Mouse (Mus musculus) stomach, postnatal 0 days (tissue): ENCODE results near the gene Gpr149. TPM values are rescaled to one million over a fixed set of nuclear protein-coding genes. Genes with fewer than 3 reads are reported as not detected.

Experiments
- ATAC-seq: fragments of 200-750 bp; cut with Nextera tagmentation; 2 replicates; pipeline ENCODE4 v1.8.0; 2017; ENCODE audit not compliant: low FRiP score, low TSS enrichment
- DNase-seq: peaks from one replicate; pipeline ENCODE4 v3.0.0-alpha.2; 2016; ENCODE audit warnings: low spot score
- H3K27ac ChIP-seq: fragments of 300-500 bp; sonication (generic); replicated peaks from 2 replicates; pipeline ENCODE4 v1.5.1; 2014; ENCODE audit warnings: mild to moderate bottlenecking, control low read depth
- H3K27me3 ChIP-seq: fragments of 300-500 bp; sonication (generic); 2 replicates; pipeline ENCODE4 v1.6.1; 2014; ENCODE audit warnings: low read length; ENCODE audit not compliant: control insufficient read depth, insufficient read depth
- H3K36me3 ChIP-seq: fragments of 300-500 bp; sonication (generic); 2 replicates; pipeline ENCODE4 v1.6.1; 2014; ENCODE audit warnings: low read length, mixed read lengths; ENCODE audit not compliant: control insufficient read depth, insufficient read depth
- H3K4me1 ChIP-seq: fragments of 300-500 bp; sonication (generic); replicated peaks from 2 replicates; pipeline ENCODE4 v1.6.1; 2014; ENCODE audit warnings: antibody characterized with exemption; ENCODE audit not compliant: control insufficient read depth, insufficient read depth
- H3K4me2 ChIP-seq: fragments of 300-500 bp; sonication (generic); replicated peaks from 2 replicates; pipeline ENCODE4 v1.6.1; 2014; ENCODE audit warnings: low read depth, mild to moderate bottlenecking, control low read depth, moderate library complexity
- H3K4me3 ChIP-seq: fragments of 300-500 bp; sonication (generic); 2 replicates; pipeline ENCODE4 v1.5.1; 2014; ENCODE audit warnings: low read depth, low read length, control low read depth
- H3K9ac ChIP-seq: fragments of 300-500 bp; sonication (generic); 2 replicates; pipeline ENCODE4 v1.6.1; 2014; ENCODE audit warnings: mild to moderate bottlenecking, low read length, control low read depth, mixed read lengths
- H3K9me3 ChIP-seq: fragments of 300-500 bp; sonication (generic); 2 replicates; pipeline ENCODE4 v1.6.1; 2016; ENCODE audit warnings: low read length; ENCODE audit not compliant: control insufficient read depth
- CTCF ChIP-seq: IDR thresholded peaks from 2 replicates; pipeline ENCODE4 v1.5.1; 2016; ENCODE audit warnings: antibody characterized with exemption, low read depth, mild to moderate bottlenecking, moderate library complexity
- EP300 ChIP-seq: optimal IDR thresholded peaks from 2 replicates; pipeline ENCODE3; 2016; ENCODE audit warnings: antibody characterized with exemption
- WGBS: fragments of 180-500 bp; shearing (Covaris S2); extraction: QIAGEN DNeasy Blood & Tissue Kit; methylation state at CpG from one replicate; pipeline ENCODE4 v1.1.7; 2014; 5-methylcytosine and 5-hydroxymethylcytosine counted together
- polyA plus RNA-seq: library from polyadenylated mRNA; unstranded; fragments of >200 nt; fragmentation: Nextera tagmentation; extraction: Ambion mirVana; gene quantifications from 2 replicates; pipeline ENCODE4 v1.2.1, GENCODE M21; 2015

The Gpr149 gene
- polyA plus RNA-seq, 1 experiment from 2014 or later: 0.04 TPM

DNA sequence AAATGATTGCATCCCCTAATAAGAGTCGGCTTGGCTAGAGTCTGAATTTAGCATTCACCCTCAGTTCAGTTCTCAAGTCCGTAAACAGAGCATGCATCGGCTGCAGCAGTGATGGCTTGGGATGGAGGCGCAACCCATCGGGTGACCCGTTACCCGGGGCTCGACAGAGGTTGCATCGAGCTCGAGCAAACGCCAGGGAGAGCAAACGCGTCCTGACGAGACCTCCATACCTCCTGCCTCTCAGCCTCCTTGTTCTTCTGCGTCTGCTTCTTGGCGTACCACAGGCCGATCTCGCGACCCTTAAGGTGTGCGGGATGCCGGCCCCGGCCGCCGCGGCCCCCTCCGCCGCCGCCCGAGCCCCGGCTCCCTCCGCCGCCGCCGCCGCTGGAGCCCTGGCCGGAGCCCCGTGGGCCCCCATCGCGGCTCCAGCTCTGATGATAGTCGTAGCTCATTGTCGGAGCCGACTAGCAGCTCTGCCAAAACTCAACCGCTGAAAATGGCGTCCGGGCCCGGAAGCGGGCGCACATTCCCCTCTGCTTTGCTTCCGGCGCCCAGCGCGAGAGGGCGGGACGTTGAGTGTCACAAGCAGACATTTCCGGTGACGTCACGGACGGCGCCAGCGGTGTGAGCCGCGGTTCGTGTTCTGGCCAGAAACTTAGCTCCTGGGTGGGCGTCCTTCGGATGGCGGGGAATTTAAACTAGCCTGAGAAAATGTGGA, 98.3 kb downstream of the Gpr149 start, which contains the start of gene Dhx36:
Gene Dhx36, minus strand, starts transcription at position 517 of the 718 bp plus-strand sequence.
- peak within 1 kb of the TSS; percentile 95 for H3K4me3 ChIP-seq
- peak within 1 kb of the TSS; percentile 52 for H3K4me2 ChIP-seq
- peak within 1 kb of the TSS; percentile 90 for H3K27ac ChIP-seq
- DNase-seq (peak; percentile 95), ATAC-seq (peak; percentile 100)
- no peaks in the 10 kb centered on the region for H3K9me3 ChIP-seq
- WGBS: under 1% methylated on average over 60 of the region's 66 CpGs
- H3K36me3 ChIP-seq: no peaks in the 10 kb centered on the region
- H3K9ac ChIP-seq: peak within 1 kb of the TSS; percentile 96
- H3K27me3 ChIP-seq: no peaks in the 10 kb centered on the region
- TF ChIP-seq CTCF (peak; percentile 33; the same call in 1 of the 2 replicates), EP300 (no peak)
- H3K4me1 ChIP-seq: peaks cover 7% of the 10 kb centered on the region; the same call in 1 of the 2 replicates

DNA sequence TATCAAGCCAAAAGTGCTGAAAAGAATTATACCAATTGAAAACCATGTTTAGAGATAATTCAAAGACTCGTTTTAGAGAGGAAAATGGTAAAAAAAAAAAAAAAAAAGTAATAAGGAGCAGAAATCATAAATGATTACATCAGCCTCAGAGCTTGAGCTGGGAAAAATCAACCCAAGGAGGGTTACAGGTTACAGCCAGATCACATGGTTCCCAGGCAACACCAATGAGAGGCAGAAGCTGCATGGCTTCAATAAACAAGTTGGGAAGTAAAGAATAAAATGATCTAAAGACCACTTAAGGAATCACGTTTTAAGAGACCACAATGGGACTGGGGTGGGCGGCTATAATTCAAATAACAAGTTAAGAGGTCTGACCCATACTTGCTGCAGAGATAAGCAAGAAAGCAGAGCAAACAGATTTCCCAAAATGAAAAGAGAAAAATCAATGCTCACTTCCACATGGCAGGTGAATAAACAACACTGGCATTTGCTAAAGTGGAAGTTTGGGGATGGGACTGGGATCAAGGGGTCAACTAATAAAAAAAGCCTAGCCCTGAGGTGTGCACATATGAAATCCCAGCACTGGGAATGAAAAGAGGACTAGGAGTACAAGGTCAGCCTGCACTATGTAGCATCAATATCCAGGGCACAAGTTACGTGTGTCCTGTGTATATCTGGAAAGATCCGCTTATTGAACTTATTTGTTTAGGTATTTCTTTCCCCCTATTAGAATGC, 99.6 kb downstream of the Gpr149 start:
- H3K9me3 ChIP-seq: no peaks in the 10 kb centered on the region
- H3K9ac ChIP-seq: no peak overlapping the region
- H3K4me2 ChIP-seq: peak overlapping the region; percentile 52
- no peak for ATAC-seq
- no peak overlapping the region for H3K27ac ChIP-seq
- no peaks in the 10 kb centered on the region for H3K36me3 ChIP-seq
- no peak for DNase-seq
- peaks cover 7% of the 10 kb centered on the region; the same call in 1 of the 2 replicates for H3K4me1 ChIP-seq
- H3K27me3 ChIP-seq: no peaks in the 10 kb centered on the region
- 54% methylated on average over 5 of the region's 5 CpGs for WGBS
- TF ChIP-seq EP300 (no peak), CTCF (no peak)
- H3K4me3 ChIP-seq: peak overlapping the region; percentile 95

DNA sequence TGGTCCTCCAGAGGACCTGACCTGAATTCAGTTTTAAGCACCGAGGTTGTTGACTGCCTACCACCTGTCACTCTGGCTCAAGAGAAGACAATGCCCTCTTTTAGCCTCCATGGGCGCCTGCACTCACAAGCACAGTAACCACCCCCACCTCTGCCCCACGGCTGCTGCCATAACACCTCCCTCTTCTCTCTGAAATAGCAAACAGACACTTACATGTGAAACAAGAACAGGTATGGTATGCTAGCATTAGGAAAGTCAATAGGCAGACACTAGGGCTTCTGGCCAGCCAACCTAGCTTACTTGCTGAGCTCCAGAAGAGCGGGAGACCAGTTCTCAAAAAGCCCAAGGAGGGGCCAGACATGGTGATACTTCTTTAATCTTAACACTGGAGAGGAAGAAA, 105.6 kb downstream of the Gpr149 start:
- WGBS: 76% methylated on average over 4 of the region's 4 CpGs
- no peak for DNase-seq
- Histone ChIP-seq H3K4me3 (no peak overlapping the region), H3K4me2 (no peak overlapping the region), H3K27ac (no peak overlapping the region), H3K36me3 (0 out of 2 replicates have a peak, but pooled peaks cover 7% of the 10 kb centered on the region), H3K9me3 (no peaks in the 10 kb centered on the region), H3K4me1 (no peaks in the 10 kb centered on the region), H3K9ac (no peak overlapping the region), H3K27me3 (no peaks in the 10 kb centered on the region)
- no peak for TF ChIP-seq EP300
- no peak for ATAC-seq

DNA sequence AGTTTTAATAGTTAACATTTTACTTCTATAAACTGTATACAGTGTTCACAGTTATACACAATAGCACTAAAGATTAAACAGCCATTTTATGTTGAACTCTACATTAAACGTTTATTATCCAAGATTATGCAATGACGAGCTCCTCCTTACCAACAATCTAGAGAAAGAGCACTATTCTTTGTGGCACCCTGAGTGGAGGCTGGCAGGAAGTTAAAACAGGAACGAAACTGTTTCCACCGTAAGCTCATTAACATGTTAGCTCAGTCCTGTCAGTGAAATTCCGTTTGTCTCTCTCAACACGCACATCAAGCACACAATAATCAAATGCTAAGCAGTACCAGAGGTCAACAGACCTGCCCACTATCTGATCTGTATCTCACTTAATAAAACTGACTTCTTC, 112.4 kb downstream of the Gpr149 start:
- no peak overlapping the region for H3K9ac ChIP-seq
- H3K36me3 ChIP-seq: peaks cover 12% of the 10 kb centered on the region
- no peak overlapping the region for H3K4me2 ChIP-seq
- no peaks in the 10 kb centered on the region for H3K4me1 ChIP-seq
- H3K27ac ChIP-seq: no peak overlapping the region
- DNase-seq: no peak
- WGBS: 71% methylated on average over 6 of the region's 6 CpGs
- H3K9me3 ChIP-seq: no peaks in the 10 kb centered on the region
- TF ChIP-seq EP300 (no peak), CTCF (no peak)
- H3K4me3 ChIP-seq: no peak overlapping the region
- H3K27me3 ChIP-seq: no peaks in the 10 kb centered on the region
- no peak for ATAC-seq

DNA sequence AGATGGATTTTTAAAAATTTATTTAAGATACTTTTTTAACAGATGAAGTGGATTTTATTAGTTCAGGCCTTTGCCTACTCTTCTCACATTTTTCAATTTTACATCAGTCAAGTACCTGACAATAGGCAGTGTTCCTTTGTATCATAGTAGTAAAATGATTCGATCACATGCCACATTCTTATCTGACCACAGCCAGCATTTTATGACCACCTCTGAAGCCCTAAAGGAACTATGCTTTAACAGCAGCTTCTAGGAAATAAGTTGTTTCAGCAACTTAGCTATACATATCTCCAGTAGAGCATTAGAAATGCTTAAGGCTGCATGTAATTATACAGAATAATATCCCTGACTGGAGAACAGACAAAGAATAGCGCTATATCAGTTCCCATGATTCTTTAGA, 120.6 kb downstream of the Gpr149 start:
- TF ChIP-seq EP300: no peak
- TF ChIP-seq CTCF: no peak
- 95% methylated on average over 2 of the region's 2 CpGs for WGBS
- Histone ChIP-seq H3K4me2 (no peak overlapping the region), H3K9me3 (no peaks in the 10 kb centered on the region), H3K4me3 (no peak overlapping the region), H3K36me3 (peaks cover 7% of the 10 kb centered on the region; the same call in 1 of the 2 replicates), H3K27ac (no peak overlapping the region), H3K9ac (no peak overlapping the region), H3K4me1 (no peaks in the 10 kb centered on the region), H3K27me3 (no peaks in the 10 kb centered on the region)
- no peak for DNase-seq
- no peak for ATAC-seq

Other genes with a start within 250 kb of the Gpr149 start
- 9.6 and 10.1 TPM in 2 replicates for gene Dhx36, start 98.1 kb downstream of the Gpr149 start, polyA plus RNA-seq